Mouse (Mus musculus): ENCODE data around the gene Syde2.
"Not testable (repeated sequence)": the region's sequence is repeated elsewhere in the genome, so short reads cannot be mapped to it uniquely, and the experiment has no call there.

The Syde2 gene

DNA sequence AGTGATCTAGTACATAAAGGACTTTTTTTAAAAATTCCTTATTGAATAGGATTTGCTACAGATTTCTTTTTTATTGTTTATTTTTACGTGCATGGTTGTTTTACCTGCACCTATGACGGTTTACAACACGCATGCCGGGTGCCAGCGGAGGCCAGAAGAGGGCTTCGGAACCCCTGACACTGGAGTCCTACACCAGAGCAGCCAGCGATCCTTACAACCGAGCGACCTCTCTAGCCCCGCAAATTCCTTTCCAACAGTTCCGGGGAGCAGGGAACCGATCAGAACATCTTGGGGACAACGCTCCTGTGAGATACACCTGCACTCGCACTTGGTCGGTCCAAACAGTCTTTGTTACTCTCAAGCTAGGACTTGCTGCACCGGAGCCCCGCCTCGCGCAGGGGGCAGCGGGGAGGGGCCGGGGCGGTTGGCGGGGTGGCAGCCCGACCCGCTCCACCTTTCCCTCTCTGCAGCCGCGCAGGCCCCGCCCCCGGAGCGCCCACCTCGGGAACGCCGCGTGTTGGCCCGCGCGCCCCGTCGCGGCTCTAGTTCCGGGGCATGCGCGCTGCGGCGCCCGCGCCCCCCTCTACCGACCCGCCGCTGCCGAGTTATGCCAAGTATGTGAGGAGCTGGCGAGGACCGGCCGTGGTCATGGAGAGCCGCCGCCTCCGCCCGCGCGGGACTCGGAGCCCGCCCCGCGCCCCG lies at the start of gene Syde2:
Syde2 (plus strand) TSS at position 603 of the 702 bp plus-strand sequence.
- peak; percentile 63 for DNase-seq (ENCODE audit: low spot score)

DNA sequence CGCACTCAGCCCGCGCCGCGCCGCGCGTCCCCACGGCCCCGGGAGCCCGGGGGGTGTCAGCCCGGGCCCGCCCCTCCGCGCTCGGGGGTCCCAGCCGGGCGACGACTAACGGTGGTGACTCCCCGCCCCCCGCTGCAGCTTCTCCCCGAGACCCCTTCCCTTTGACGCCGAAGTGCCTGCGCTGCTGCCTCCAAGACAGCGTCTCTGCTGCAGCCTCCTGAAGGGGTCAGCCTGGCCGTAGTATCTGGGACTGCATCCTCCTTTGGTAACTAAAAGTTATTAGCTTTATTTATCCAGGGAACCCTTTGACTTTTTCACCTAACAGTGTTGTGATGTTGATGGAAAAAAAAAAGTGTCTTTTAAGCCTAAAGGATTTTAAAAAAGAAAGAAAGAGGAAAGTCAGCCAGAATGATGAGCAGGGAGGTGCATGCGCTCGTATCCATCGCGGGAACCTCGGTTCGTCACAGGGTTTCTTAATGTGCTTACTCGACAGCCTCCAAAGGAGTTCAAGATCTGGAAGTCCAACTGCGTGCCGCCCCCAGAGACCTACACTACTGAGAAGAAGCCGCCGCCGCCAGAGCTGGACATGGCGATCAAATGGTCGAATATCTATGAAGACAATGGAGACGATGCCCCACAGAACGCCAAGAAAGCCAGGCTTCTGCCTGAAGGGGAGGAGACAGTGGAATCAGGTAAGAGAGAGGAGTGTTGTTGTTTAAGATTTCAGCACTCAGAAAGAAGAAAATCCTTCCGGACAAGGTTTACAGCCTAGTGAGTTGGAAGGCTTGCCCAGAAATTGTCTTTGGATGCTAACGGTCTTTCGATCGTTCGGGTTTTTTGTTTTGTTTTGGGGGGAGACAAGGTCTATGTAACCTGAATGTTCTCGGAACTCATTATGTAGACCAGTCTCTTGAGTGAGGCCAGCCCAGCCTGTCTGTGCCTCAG lies 49.0 kb upstream of the Syde2 start:
- DNase-seq (ENCODE audit: low spot score), result no peak

DNA sequence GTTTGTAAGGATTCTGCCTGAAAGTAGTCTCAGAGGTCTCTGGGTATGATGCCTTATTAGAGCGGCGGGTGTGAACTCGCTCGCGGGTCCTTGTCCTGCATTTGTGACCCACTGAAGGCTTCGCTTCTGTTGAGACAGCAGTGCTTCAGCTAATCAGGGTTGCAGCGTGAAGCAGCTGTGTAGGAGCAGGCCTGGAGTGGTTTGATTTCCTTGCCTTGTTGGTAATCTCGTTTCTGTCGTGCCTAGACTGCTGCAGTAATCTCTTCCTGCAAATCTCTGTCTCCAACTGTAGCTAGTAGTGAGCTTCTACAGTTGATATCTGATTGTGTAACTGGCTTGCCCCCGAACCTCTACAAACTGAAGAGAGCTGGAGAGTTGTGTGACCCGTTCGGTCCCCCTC lies 48.3 kb upstream of the Syde2 start:
- DNase-seq (ENCODE audit: low spot score), result no peak

DNA sequence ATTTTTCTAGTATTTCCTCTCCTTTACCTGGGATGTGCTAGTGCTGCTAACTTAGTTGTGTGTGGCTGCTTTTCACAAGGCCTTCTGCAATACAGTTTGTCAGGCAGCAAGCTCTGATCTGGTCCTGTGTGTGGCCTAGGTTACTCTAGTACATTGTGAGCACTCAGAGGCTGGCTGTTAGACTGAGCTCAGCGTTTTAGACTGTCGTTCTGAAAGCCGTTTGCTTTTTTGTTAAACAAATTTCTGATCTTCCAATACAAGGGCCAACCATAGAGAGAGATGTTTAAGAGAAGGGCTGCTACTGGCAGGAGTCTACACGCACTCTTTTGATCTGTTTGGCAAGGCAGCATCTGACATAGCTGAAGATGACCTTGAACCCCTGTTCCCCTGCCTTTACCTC lies 47.7 kb upstream of the Syde2 start:
- DNase-seq (ENCODE audit: low spot score), result no peak

DNA sequence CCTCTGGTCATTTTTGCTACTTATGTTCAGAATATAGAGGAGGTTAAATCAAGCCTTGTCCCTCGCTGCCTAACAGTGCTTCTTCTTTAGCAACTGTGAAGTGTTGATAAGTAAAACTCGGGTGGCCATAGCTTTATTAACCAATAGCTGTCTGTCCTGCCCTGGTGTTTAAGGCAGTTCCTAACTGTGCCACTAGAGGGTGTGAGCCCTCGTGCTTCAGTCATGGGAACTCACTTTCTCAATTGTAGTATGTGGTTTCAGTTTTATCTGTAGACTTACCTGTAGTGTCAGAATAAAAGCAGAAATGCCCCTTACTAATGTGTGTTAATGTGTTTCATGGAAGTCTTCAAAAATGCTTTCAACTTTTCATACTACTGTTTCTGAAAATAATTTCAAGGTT lies 45.7 kb upstream of the Syde2 start:
- no peak for DNase-seq (ENCODE audit: low spot score)

DNA sequence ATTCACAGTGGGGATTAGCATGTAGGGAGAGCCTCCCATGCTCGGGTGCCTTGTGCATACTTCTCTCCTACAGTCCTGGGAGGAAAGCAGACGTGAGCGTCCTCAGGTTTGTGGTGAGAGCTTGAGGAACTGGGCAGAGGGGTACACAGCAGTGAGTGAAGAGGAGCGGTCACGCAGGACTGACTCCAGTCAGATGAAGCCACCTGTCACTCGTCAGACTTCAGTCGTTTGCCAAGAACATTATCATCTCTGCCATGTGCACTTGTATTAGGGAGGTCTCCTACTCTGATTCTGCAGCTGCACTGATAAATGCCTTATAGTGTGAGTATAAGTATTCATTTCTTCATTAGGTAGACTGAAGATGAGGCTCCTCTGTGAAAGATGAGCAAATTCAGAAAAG lies 43.3 kb upstream of the Syde2 start:
- DNase-seq (ENCODE audit: low spot score), result no peak

DNA sequence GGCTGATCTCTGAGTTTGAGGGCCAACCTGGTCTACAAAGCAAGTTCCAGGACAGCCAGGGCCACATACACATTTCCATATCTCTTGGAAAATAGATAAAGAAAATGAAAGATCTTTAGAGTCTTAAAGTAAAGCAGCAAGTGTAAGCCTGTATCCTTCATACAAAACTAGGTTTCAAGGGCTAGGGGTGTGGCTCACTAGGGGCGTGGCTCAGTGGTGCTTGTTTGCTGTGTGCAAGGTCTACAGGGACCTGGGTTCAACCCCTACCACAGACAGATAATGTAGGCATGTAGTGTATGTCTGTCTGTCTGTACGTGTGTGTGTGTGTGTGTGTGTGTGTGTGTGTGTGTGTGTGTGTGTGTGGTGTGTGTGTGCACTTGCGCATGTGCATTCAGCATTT lies 41.8 kb upstream of the Syde2 start:
- DNase-seq (ENCODE audit: low spot score), result no peak

DNA sequence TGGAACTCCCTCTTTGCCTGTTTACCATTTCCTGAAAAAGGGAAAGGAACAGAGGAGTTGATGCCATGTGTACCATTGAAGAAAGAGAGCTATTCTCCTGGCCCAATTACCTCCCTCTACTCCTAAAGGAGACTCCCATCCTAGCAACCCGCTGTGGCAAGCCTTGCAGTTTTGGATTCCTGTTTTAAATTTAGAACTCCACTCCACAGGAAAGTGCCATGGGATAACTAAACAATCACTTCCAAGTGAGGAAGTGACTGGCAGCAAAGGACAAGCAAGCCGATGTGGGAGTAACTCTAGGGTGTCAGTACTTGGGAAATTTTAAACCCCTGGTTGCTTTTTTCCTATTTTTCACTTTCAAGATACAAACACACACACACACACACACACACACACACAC lies 41.0 kb upstream of the Syde2 start:
- DNase-seq (ENCODE audit: low spot score), result no peak

DNA sequence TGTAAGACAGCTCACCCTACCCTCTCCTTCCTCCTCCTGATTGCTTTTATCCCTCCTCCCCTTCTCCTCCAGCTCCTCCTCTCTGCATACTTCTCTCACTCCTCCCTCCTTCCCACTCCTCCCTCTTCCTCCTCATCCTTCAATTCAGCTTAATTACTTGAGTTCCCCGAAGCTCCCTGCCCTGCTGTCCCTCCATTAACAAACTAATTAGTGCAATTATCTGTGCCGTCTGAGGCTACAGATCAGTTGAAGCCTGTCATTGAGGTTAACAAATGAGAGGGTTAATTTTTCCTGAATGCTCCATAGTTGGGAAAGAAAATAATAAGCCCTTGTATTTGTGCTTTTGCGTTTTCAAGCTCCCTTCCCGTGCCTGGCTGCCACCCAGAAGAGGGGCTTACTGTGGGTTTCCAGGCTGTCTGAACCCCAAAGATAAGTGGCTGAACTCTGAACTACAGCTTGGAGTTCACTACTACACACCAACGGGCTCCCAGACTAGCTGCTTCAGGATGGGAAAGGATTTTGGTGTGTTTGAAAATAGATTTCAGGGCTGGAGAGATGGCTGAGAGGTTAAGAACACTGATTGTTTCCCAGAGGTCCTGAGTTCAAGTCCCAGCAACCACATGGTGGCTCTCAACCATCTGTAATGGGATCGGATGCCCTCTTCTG lies 40.0 kb upstream of the Syde2 start:
- no peak for DNase-seq (ENCODE audit: low spot score)

DNA sequence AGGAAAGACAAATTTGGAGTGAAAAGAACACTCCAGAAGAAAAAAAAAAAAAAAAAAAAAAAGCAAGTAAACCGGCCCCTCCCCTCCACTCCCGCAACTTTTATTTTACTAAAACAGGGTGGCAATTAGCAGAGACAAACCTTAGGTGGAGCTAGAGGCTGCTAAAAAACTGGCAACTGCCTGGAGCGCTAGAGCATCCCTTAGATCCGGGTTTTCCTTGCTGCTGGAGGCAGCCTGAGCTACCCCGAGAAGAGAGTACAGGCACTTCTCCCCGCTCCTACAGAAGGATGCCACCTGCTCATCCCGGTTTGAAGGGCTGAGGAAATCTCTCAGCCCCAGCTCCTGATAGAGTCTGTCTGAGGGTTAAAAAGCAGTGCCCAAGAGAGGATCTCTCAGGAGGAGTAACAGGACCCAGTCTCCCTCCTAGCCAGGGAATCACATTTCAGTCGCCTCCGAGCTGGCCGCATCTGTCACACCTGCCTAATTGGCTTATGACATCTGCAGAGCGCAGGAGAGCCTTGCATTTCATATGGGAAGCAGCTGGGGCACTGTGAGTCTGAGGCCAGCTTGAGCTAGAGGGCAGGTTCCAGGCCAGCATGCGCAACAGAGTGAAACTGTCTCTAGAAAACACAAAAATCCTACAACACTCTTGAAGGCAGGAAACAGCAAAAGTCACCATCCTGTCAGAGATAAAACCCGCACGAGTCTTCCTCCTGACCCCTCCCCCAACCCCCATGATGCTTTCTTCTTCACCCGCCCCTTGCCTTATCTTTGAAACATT lies 37.4 kb upstream of the Syde2 start:
- DNase-seq (ENCODE audit: low spot score), result no peak

DNA sequence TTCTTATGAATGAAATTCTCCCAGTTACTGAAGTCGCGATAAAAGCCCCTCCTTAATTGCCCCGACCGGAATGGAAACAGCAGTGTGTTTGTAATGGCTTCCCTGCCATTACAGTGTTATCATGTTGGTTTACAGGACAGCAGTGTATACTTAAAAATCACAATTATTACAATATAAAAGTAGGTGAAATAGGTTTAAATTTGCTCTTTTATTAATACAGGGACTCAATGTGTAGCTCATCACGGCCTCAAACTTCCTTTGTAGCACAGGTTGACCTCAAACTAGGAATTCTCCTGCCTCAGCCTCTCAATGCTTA lies 36.9 kb upstream of the Syde2 start:
- no peak for DNase-seq (ENCODE audit: low spot score)

DNA sequence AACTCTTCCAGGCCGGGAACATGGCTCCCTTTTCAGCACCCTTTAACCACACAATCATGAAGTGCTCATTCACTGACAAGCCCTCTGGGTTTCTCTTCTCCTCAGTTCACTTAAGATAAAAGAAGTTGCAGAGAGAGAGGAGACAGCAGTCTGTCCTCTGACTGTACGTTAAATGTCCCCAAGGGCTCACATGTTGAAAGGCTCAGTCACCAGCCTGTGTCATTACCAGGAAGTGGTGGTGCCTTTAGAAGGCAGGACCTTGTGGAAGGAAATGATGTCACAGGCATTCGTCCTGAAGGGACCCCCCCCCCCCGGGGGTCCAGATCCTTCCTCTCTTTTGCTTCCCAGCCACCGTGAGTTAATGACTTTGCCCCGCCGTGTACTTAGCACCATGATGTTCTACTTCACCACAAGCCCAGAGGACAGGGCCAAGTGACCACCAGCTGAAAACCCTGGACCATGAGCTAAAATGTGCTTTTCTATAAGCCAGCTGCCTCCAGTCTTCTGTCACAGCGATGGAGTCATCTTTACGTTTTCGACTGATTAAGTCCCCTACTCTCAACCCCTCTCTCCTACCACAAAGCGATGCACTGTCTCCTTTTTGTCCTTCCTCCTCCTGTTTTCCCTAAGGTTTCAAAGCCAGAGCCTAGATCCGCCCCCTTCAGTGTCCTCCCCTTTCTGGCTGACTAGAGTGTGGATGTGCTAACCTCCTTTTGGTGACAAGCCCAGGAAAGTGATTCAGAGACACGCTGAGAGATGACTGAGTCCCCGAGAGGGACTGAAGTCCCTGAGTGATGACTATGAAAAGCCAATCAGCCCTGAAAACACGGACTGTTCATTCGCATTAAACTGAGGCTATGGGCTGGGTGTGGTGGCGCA lies 36.1 kb upstream of the Syde2 start:
- no peak for DNase-seq (ENCODE audit: low spot score)

DNA sequence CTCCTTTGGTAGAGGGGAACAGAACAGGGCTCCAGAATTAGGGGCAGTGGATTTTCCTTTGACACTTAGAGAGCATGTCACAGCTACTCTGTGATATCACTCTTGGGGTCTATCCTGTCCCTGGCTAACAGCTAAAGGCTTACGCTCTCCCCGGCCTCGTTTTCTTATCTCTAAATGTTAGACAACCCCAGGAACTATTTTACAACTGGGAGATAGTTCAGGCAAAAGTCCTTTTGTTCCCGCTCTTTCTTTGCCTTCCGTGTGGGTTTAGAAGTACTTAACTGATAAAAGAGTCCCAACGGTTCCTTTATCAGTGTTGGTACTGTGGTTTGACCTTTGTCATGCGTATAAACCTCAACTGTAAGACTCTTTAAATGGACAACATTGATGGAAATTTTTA lies 34.7 kb upstream of the Syde2 start:
- DNase-seq (ENCODE audit: low spot score), result no peak

DNA sequence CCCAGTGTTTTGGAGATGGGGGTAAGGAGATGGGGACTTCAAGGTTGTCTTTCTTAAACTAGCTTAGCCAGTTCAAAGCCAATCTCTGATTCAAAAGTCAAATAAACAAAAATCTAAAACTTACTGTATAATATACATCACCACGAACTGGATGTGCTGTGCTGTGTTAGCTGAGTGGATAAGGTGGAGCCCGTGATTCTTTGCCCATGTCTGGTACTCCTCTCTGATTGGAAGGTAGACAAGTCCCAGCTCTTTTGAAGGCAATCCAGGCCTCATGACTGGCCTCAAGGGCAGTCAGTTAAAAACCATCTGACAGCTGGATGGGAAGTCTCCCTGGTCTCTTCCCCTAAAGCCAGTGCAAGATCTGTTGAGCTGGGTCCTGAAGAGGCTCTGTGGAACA lies 34.3 kb upstream of the Syde2 start:
- no peak for DNase-seq (ENCODE audit: low spot score)

DNA sequence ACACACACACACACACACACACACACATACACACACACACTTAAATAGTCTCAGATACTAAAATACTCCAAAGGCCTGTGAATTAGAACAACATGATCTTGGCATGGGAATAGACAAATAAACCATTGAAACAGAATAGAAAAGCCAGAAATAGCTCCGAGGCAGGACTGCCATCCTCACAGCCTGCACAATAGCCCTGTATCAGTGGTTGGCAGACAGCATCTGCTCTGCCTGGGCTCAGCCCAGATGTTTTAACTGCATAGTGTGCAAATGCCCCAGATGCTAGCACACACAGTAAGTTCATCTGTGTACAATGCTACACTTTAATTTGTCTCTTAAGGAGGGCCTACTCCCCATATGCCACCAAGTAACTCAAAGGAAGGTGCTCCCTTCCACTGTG lies 27.8 kb upstream of the Syde2 start:
- no peak for DNase-seq (ENCODE audit: low spot score)

DNA sequence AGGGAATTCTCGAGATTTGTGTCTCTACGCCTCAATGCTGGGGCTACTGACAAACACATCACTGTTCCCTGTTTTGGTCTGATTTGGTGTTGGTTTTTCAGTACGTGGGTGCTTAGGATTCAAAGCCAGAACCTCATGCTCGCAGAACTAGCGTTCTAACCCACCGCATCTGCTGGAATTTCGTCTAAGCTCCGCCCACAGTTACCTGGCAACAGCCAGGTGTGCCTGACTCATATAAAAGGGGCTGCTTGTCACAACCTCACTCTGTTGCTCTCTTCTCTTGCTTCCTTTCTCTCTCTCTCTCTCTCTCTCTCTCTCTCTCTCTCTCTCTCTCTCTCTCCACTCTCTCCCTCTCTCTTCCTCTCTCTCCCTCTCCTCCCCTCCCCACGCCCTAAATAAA lies 25.3 kb upstream of the Syde2 start:
- no peak for DNase-seq (ENCODE audit: low spot score)

DNA sequence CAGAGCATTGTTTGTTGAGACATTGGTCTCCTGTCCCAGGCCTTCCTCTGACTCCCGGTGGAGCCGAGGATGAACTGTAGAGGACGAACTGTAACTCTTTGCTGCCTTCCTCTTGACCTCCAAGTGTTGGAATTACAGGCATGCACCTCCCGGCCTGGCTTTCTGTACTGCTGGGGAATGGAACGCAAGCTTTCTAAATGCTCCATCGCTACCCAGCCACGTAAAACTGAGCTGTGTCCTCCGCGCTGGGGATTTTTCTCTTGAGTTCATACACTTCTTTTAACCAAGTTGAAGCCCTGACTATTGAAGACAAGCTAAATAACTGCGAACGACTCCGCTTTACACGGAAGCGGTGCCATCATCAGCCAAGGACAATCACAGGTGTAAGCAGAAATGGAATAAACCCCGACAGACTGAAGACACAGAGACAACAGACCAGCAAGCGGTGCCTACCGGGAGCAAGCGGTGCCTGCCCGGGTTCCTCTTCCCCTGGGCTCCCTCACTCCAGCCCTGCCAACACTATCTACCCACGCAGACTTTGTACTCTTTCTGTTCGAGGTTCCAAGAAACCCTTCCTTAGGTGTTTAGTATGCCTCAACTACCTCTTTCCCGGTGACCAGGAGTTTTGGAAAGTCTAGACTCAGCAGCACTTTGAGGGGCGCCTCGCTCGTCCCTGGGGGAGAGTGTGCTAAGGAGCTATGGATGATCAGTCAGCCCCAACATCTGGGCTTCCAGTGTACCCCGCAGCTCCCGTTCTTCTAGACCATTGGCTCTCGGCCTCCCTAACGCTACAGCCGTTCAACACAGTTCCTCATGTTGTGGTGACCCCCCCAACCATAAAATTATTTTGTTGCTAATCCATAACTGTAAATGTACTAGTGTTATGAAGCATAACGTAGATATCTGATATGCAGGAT lies 24.3 kb upstream of the Syde2 start:
- DNase-seq (ENCODE audit: low spot score), result no peak

DNA sequence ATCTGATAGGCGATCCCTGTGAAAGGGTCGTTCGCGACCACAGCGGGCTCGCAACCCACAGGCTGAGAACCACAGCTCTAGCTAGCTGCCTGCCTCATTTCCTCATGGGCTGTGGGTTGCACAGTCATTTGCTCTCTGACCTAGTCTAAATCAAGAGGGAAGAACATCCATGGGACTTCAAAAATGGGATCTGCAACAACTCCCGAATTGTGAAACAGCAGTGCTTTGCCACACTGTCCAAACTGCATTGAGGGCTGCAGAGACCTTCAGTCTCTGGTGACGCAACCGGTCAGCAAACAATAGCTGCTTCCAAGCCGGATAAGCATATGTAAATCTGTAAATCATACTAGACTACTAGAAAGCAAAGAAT lies 23.7 kb upstream of the Syde2 start:
- DNase-seq (ENCODE audit: low spot score), result no peak

DNA sequence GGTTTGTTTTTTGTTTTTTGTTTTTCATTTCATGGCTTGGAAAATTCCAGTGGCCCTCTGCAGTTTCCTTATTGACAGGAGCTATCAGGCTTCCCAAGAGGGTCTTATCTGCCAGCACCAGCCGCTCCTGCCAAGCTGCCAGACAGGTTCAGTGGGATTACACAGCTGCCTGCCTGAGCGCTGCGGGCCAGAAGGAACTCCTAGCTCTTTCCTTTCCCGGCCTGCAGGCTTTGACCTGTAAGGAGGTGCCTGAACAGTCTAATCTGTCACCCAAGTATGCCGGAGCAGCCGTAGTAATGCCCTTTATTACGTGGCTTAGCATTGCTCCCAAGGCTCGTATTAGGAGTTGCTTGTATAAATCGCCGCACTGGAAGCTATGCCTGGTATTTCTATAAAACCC lies 23.2 kb upstream of the Syde2 start:
- DNase-seq (ENCODE audit: low spot score), result no peak

DNA sequence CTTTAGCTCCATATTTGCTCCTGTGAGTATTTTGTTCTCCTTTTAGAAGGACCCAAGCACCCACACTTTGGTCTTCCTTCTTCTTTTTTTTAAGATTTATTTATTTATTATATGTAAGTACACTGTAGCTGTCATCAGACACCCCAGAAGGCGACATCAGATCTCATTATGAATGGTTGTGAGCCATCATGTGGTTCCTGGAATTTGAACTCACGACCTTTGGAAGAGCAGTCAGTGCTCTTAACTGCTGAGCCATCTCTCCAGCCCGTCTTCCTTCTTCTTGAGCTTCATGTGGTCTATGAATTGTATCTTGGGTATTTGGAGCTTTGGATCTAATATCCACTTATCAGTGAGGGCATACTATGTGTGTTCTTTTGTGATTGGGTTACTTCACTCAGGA lies 22.1 kb upstream of the Syde2 start:
- not testable (repeated sequence) for DNase-seq (ENCODE audit: low spot score)

All from ovary, postnatal 10 days (tissue).